Mouse (Mus musculus) brain, embryonic 14.5 days (tissue): ENCODE results near the gene Apoc4.

Experiments used
- CTCF ChIP-seq: fragments of 200-500 bp; IDR thresholded peaks from 2 replicates; pipeline ENCODE4 v1.5.1; 2012; ENCODE audit warnings: inconsistent platforms, mild to moderate bottlenecking, moderate library complexity, borderline replicate concordance; ENCODE audit not compliant: insufficient read depth, insufficient read length; ENCODE audit errors: extremely low read depth
- POLR2A ChIP-seq: fragments of 200-500 bp; IDR thresholded peaks from 2 replicates; pipeline ENCODE4 v1.6.1; 2012; ENCODE audit warnings: mild to moderate bottlenecking, inconsistent platforms, borderline replicate concordance; ENCODE audit not compliant: poor library complexity, insufficient read depth, insufficient read length, severe bottlenecking; ENCODE audit errors: extremely low read depth

DNA sequence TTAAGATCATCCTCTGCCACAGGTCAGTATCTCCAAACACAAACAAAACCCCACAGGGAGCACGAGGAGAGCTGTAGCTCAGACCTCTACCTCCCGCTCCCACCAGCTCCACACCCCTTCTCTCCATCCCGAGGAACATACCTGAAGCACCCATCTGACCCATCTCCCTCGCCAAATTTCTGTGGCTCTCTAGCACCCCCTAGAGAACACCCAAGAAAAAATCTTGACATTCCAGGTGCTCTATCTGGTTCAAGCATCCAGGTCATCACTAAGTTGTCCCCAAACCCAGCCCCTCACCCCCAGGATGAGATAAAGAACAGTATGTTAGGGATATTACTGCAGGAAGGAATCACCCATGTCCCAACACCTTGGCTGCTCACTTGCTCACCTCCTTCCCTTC, 31.9 kb upstream of the Apoc4 start:
- TF ChIP-seq CTCF (peak; percentile 34; the same call in 1 of the 2 replicates), POLR2A (no peak)
